Mouse (Mus musculus) 3T3-L1 (cell line): ENCODE data around the gene Hist1h1d.
A peak's percentile ranks its signal among the peaks of the same experiment; 100 is the strongest.
"Not testable (repeated sequence)": the region's sequence is repeated elsewhere in the genome, so short reads cannot be mapped to it uniquely, and the experiment has no call there.

Source experiments
- DNase-seq: peaks from one replicate; pipeline ENCODE4 v3.0.0-alpha.2; 2015; ENCODE audit warnings: low read depth, low spot score

The Hist1h1d gene

GRCm38 (mm10) chr13:23546694-23547093, 6.4 kb upstream of the Hist1h1d start:
- no peak for DNase-seq

- peak; percentile 69 for DNase-seq
Observed at GRCm38 (mm10) chr13:23550761-23551145, 2.3 kb upstream of the Hist1h1d start.

GRCm38 (mm10) chr13:23551146-23551834, 1.8 kb upstream of the Hist1h1d start, which contains the start of gene Hist1h4f:
Hist1h4f (minus strand) TSS chr13:23551648.
- DNase-seq, result peak; percentile 98

- DNase-seq, result no peak
Observed at GRCm38 (mm10) chr13:23551931-23552914, 839 bp upstream of the Hist1h1d start.

- peak; percentile 46 for DNase-seq
Observed at GRCm38 (mm10) chr13:23554393-23554792, 1.3 kb downstream of the Hist1h1d start.

GRCm38 (mm10) chr13:23554925-23555838, 2.1 kb downstream of the Hist1h1d start:
- DNase-seq, result peak; percentile 93

- DNase-seq, result peak; percentile 96
Observed at GRCm38 (mm10) chr13:23555839-23556416, 2.9 kb downstream of the Hist1h1d start.

GRCm38 (mm10) chr13:23556906-23557305, 3.8 kb downstream of the Hist1h1d start:
- no peak for DNase-seq

GRCm38 (mm10) chr13:23560699-23561098, 7.6 kb downstream of the Hist1h1d start:
- DNase-seq, result not testable (repeated sequence)

- not testable (repeated sequence) for DNase-seq
Observed at GRCm38 (mm10) chr13:23561531-23561882, 8.4 kb downstream of the Hist1h1d start.

- DNase-seq, result peak; percentile 96
Observed at GRCm38 (mm10) chr13:23561883-23562659, 9.0 kb downstream of the Hist1h1d start, which contains the start of gene Hist1h3e. Hist1h3e (minus strand) TSS chr13:23562369.

- peak; percentile 90 for DNase-seq
Observed at GRCm38 (mm10) chr13:23562699-23563462, 9.8 kb downstream of the Hist1h1d start.

- DNase-seq, result peak; percentile 63
Observed at GRCm38 (mm10) chr13:23564482-23564881, 11.4 kb downstream of the Hist1h1d start.

GRCm38 (mm10) chr13:23570261-23571021, 17.4 kb downstream of the Hist1h1d start:
- peak; percentile 61 for DNase-seq

GRCm38 (mm10) chr13:23571022-23571503, 18.0 kb downstream of the Hist1h1d start, which contains the start of the genes Hist1h2ae and Hist1h2bg:
Hist1h2ae (minus strand) TSS chr13:23571220.
Hist1h2bg (plus strand) TSS chr13:23571396.
- peak; percentile 96 for DNase-seq

- DNase-seq, result peak; percentile 57
Observed at GRCm38 (mm10) chr13:23571504-23572217, 18.6 kb downstream of the Hist1h1d start.

- DNase-seq, result peak; percentile 57
Observed at GRCm38 (mm10) chr13:23572218-23573033, 19.4 kb downstream of the Hist1h1d start.
